Mouse (Mus musculus): ENCODE measurements around the gene Fam189a2.

Gene Fam189a2

DNA sequence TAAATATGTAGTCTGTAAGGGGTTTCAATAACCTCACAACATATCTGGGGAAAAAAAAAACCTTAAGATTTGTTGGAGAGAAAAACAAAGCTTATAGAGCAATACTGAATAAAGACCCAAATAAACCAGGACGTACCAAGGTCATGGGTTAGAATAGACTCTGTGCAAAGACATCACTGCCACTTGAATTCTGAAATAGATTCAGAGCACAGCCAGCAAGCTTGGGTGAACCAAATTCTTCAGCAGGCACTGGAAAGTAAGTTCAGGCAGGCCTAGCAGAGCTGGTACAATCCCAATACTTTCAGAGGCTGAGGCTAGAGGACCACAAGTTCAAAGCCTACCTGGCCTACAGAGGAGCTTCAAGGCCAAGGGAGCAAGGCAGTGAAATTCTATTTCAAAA is 6.2 kb downstream of the Fam189a2 start:
- no peak for DNase-seq

DNA sequence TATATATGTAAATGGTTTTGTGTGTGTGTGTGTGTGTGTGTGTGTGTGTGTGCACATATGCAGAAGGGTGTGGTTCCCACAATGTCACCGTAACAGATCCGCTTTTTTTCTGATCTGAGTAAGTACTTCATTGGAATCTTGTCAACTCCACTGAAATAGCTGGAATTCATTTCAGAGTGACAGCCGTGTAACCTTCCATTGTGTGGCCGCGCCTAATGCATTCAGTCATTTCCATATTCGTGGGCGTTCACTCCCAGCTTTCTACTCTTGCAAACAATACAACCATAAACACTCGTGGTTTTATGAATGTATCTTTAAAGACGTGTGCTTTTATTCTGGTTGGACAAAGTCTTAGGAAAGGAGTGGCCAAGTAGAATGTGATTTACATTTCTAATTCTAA is 6.7 kb downstream of the Fam189a2 start:
- DNase-seq: no peak

DNA sequence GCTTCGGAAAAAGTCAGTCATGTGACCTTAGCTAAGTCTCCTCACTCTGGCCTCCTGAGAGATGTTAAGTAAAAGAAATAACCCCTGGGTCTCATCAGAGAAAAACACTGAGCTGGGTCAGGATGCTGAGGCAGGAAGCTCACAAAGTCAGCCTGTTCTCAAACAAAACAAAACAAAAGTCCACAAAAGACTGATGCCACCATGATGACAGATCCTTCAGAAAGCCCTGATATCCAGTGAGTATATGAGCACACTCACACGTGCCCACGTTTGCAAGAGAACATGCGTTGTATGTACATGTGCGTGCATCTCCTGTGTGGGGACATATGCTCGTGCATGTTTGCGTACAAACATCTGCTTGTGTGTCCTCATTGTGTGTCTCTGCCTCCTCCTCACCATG is 7.5 kb downstream of the Fam189a2 start:
- no peak for DNase-seq

DNA sequence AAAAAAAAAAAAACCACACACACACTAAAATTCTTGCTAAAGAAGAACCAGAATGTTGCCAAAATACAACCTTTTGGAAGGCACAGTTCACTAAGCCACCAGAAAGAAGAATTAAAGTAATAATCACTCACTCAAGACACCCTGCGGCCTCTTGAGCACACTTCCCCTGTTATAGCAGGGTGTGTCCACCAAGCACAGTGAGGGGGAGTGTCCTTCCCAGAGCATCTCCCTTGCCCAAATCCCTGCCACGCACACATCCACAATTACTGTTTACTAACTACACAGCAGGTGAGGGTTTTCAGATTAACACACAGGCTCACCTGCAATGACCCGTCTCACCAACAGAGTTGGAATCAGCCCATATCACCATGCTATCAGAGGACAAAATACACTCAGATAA is 8.0 kb downstream of the Fam189a2 start:
- no peak for DNase-seq

DNA sequence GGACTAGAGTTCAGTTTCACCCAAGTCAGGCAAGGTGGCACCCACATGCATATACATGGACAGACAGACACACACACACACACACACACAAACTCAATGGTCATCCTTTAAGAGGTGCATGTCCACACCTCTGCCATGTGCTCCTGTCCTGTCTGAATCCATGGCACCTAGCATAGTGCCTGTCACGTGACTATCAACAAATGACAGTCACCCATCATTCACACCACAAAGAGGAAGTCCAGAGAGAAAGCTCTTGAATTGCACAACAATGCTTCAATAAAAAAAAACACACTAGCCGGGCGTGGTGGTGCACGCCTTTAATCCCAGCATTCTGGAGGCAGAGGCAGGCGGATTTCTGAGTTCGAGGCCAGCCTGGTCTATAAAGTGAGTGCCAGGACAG is 8.5 kb downstream of the Fam189a2 start:
- DNase-seq: no peak

DNA sequence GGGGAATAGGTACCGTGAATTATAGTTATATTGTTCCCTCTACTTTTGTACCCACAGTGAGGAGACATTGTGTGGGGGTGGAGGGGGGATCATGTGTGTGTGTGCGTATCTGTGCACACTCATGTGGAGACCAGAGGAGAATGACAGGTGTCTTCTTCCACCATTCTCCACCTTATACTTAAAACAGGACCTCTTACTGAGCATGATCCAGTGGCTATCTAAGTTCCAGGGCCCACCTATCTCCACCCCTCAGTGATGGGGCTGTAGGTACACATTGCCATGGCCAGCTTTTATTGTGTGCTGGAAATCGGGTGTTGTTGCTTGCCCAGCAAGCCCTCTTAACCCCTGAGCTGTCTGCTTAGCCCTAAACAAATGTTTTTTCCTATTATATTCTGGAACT is 10.1 kb downstream of the Fam189a2 start:
- DNase-seq: no peak

DNA sequence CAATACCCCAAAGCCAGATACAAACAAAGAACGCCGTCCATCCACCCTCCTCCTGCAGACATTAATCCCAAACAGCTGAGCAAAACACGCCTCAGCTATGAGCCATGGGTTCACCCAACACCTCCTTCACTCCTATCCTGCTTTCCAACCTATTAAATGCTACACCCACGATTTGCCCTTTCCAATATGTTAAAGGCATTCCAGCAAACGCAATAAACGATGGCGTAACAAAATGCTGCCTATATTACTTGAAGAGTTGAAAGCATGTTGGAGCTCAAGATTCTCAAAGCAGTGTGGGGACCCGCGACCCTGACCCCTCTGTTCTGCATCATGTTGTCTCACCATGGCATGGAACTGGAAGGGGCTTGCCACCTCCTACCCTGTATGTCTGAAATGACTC is 11.2 kb downstream of the Fam189a2 start:
- DNase-seq: no peak

DNA sequence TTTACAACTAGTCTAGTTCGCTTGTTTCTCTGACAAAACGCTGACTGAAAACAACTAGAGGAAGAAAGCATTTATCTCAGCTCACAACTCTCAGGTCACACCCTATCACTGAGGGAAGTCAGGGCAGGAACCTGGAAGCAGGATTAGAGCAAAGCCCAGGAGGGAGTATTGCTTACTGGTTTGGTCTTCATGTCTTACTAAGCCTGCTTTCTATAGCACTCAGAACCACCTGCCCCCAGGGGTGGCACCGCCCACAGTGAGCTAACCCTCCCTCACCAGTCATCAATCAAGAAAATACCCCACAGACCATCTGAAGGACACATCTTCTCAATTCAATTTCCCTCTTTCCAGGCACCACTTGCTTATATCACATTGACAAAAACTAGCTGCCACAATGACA is 12.4 kb downstream of the Fam189a2 start:
- no peak for DNase-seq

DNA sequence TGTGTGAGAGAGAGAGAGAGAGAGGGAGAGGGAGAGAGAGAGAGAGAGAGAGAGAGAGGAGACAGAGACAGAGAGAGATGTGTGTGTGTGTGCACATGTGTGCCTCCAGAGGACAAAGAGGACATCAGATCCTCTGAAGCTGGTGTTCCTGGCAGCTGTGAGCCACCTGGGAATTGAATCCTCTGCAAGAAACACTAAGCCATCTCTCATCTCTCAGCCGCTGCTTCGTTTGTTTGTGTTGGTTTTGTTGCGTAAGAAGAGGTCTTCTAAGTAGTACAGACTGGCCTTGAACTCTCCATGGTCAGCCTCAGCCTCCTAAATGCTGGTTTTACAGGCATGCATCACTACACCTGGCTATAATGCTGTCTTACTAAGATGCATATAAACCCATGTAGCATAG is 12.9 kb downstream of the Fam189a2 start:
- DNase-seq: no peak

DNA sequence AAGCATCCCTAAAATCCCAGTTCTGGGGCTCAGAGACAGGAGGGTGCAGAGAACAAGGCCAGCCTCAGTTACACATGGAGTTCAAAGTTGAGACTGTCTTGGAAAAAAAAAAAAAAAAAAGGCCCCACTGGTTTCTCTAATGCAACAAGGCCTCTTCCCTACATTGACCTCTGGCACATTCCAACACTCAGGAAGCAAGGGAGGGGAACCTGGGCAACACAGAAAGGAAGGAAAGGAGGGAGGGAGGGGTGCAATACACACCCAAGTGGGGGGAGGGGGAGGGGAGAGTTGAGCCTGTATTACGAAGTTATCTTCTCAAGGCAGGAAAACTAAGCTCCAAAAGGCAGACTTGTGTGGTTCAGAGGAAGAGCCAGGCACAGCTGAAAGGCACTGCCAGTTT is 13.4 kb downstream of the Fam189a2 start:
- no peak for DNase-seq

DNA sequence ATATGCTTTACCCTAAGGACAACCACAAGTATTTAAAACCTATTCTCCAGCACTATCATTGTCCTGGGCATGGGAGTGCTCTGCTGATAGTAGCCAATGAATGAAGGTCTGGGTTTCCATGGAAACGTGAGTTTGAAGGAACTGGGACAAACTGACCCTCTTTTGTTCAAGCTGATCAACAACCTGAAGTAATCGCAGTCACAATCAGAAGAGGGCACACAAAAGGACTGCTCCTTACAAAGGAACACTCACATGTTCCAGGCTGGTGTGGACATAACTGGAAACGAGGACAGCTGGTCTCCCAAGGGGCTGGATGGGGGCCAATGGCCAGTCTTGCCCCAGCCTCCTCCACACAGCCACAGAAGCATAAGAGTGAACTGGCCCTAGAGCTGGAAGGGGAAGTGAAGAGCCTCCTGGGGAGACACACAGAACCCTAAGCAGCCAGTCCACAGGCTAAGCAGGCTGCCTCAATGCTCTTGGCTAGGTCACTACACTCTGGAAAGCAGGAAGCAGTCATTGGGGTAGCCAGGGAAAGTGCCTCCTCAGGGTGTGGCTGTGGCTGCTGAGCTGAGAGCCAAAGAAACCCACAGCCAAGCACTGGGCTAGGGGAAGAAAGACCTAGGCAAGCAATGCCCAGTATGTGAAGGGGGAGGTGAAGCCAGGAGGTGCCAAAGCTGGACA is 14.0 kb downstream of the Fam189a2 start:
- peak; percentile 38 for DNase-seq

DNA sequence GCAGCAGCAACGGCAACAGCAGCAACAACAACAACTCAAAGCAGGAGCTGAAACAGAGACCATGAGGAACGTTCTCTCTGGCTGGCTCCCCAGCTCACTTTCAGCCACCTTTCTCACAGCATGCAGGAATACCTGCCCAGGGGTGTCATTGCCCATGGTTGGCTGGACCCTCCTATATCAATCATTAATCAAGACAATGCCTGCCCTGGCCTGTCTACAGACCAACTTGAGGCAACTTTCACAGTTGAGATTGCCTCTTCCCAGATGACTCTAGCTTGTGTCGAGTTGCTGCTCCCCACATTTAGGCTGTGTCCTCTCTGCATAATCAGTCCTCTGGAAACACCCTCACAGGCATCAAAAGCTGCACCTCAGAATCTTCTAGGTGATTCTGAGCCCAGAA is 17.6 kb downstream of the Fam189a2 start:
- DNase-seq: no peak

DNA sequence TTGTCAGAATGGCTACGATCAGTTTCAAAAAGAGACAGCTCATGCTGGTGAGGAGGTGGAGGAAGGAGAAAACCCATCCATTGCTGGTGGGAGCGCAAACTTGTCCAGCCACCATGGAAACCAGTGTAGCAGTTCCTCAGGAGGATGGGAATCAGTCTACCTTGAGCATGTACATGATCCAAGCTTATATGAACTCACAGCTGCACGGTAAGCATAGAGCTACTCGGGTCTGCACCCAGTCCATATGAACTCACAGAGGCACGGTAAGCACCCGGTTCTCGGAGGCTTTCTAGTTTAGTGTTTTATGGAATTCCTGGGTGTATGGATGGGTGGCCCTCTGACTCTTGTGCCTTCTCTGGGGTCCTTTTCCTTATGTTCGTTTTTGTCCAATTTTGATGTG is 18.3 kb downstream of the Fam189a2 start:
- no peak for DNase-seq

DNA sequence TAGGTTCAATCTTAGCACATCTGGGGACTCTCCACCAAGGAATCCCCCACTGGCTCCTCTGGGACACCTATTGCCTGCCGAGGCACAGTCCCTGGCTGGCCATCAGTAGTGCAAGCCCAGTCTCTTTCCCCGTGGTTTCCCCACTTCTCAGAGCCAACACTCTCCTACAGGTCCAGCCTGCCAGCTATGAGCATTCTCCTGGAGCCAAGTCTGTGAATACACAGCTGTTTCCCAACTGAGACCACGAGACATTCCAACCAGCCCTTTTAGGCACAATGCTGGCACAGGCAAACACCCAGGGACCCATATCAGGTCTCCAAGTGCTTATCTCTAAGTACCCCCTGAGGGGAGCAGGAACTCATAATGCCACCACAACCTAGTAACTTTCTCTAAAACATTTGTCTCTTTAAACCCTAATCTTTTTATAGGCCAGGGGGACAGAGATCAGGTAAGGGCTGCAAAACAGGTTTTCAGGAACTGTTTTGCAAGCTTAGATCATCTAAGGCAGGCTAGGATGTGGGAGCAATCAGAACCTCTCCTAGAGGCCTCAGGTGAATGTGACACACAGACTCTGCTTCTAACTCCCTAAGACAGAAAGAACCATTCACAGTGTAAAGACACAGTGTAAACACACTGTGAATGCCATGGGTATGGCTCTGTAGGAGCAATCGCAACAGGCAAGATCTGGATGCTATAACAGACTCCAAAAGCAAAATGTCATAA is 23.0 kb downstream of the Fam189a2 start:
- DNase-seq: peak; percentile 31

DNA sequence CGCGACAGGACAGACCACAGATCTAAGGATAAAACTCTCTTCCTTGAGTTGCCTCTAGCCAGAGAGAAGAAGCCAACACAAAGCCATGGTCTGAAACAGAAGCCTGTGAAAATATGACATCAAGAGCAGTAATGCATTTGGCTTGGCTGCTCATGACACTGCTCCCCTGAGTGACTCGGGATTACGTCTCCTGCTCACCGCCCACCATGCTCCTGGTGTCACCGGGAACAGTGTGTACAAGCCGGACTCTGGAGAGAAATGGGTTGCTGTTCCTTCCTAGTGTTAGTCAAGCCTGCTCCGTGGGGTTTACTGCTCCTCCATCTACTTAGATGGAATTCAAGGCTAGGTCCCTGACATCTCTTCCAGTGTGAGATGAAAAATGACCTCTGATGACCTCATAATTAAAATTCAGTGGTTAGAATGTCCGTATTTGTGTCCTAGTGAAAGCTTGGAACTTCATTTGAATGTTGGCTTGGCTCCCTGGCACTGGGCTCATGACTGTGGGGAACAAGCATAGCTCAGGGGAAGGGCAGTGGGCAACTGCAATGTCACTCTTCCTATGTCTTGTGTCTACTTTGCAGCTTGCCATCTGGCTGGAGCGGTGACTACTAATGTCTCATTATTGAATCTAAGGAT is 23.7 kb downstream of the Fam189a2 start:
- DNase-seq: peak; percentile 44

DNA sequence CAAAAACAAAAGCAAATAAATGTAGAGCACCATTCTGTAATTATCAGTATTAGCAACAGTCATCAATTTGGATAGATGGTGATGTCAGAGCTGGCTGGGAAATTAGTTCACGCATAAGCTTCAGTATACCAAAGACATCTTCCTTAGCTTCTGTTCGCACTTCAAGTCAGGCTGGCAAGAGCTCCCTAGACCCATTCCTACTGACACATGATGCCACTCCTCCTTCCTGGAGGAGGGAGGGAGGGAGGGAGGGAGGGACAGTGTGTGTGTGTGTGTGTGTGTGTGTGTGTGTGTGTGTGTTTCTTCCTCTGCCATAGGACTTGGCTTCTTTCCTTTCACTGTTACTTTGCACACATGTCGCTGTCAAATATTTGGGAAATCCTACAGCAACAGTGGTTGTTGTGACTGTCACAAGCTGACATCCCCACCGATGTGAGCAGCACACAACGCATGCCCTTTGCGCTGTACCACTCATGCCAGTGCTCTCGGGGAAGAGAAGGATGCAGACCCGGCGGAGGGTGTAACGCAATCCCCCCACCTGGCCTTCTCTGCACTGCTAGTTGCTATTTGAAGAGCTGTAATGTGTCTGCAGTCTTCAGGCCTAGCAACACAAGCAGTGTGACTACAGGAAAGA is 34.9 kb downstream of the Fam189a2 start:
- no peak for DNase-seq

DNA sequence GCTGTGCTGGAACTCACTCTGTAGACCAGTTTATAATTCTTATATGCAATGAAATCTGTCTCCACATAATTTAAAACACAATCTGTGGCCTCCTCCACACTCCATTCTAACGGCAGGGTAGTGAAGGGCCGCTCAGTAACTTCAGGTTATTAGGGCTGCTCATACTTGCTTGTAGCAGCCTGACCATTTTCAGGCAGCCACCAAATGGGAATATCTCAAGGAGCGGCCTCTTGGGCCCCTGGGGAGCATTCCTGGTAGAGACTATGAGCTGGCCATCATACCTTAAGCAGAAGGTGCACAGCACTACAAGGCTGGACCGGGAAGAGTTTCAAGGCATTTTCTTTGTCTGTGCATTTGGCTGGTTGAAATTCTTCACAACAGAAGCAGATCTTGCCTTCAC is 42.7 kb downstream of the Fam189a2 start:
- DNase-seq: no peak

DNA sequence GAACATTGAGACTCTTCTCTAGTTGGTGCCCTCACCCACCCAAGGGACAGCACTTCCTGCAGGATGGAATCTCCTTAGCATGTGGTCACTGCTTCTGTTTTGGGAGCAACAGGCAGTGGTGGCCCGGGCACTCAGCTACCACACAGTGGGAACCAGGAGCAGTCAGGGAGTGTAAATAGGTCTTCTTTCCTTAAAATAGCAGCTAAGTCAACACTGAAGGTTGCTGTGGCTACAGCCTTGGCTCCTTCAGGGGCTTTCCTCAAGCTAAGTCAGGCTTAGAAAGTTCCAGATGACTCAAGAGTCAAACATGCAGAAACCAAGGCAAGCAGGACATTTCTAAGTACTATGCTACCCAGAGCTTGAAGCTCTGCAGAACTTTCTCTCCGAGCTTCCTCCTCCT is 43.5 kb downstream of the Fam189a2 start:
- no peak for DNase-seq

DNA sequence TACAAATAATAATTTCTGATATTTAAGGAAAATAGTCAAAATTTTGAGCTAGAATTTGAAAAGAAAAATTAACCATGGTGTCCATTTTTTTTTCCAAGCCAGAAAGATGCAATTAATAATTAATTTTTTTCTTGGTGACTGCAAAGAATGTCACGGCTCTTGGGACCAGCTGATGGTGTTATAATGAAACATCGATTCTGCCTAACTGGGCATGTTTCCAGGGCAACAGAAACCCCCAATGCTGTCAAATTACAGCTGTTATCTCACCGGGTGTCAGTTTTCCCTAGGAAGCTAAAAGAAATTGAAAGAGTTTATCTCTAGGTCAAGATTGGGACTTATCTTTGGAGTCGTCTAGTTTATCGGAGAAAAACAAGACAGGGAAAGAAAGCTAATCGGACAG is 46.6 kb downstream of the Fam189a2 start:
- no peak for DNase-seq

DNA sequence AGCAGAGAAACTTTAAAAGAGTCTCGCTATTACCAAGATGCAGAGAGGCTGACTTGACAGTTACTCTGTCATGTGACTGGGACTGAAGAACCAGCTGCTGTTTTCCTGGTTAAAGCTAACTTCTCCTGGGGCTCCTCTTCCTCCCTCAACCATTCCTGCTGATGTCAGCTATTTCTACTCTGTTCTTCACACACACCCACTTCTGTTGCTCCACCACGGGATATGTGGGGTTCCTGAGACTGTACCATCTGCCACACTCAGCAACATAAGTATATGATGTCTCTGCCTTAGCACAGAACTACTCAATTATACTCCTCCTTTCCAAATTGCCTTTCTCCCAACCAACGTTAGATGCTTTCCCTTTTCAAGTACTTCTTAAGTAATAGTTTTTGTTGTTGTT is 50.2 kb downstream of the Fam189a2 start:
- DNase-seq: peak; percentile 66

DNA sequence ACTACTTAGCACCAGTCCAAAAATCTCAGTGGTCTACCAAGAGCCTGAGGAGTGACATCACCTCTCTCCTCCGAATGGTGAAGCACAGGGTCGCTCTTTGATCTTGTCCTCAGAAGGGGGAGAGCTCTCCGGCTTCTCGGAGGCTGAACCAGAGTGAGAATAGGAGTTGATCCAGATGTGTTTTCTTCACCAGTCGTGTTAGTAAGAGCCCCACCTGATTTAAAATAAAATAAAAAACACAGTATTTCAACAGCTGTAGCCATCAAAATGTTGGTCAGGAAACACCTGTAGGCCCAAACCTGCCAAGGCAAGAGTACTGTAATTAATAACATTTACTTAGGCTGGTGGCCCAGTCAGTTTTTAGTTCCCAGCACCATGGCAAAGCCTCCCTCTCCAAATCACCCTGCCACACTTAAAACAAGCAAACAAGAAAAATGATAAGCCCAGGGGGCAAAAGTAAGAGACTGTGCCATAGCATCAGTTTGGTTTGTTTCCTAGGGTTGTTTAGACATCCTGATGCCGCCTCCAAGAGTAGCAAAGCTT is 52.8 kb downstream of the Fam189a2 start:
- DNase-seq: no peak

DNA sequence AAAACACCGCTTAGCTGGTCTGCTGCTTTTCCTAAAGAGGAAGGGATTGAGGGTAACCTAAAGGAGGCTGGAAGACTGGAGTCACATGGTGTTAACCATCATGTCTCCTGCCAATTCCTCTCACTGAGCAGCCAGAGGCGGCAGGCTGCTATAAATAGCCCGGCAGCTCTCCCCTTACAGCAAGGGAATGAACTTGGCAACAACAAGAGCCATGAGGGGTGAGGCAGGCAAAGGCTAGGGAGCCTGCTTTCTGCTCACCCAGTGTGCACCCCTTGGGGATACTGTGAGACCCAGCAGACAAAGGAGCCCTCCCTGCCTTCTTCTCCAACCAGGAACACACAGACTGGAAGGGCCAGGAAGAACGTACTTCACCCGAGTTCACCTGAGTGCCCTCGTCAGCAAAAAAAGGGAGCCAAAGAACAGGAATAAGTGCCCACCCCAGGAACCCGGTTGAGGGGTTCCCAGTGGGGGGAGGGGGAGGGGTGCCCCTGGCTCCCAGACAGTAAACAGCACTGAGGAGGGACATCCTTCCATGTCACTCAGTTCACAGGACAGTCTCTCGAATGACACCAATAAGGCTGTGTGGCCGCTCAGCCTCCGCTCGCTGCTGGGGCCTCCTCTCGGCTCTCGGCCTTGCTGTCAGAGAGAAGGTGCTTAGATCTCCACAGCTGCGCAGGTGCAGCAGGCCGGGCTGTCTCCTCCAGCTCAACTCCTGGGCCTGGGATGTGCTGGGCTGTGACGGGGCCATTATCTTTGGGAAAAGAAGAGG is 57.8 kb downstream of the Fam189a2 start:
- no peak for DNase-seq

DNA sequence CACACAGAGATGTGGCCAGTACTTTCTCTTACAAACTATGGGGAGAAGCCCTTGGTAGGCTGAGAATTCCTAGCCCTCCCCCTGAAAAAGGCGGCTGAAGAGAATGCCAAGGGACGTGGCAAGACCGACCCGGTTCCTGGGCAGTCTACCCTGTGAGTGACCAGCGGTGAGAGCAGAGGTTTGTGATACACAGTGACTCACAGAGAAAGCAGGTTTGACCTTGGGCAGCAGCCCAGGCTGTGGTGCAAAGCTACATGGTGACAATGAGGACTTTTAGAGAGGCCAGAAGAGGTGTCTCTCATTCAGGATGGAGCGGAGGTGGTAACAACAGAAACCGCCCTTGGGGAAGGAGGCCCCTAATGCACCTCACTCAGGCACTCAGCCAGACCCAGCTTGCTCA is 59.4 kb downstream of the Fam189a2 start:
- DNase-seq: no peak

Data from layer of hippocampus, adult 9-11 months (tissue).